Mouse (Mus musculus) heart, adult 2 months (tissue): ENCODE measurements at regions not wholly inside any gene's neighbourhood (a gene's known extent, or its start where the extent isn't known, plus 50 kb on each side); places are given as distances from the start of the nearest gene placed in this dataset.

Source experiments
- CTCF ChIP-seq: fragments of 200-600 bp; IDR thresholded peaks from 2 replicates; pipeline ENCODE4 v1.8.1; 2022; ENCODE audit warnings: antibody characterized with exemption, mild to moderate bottlenecking, moderate library complexity
- POLR2A ChIP-seq: fragments of 200-500 bp; IDR thresholded peaks from 2 replicates; pipeline ENCODE4 v1.6.1; 2011; ENCODE audit warnings: mild to moderate bottlenecking, low read depth, low read length, control low read depth; ENCODE audit not compliant: insufficient read depth

DNA sequence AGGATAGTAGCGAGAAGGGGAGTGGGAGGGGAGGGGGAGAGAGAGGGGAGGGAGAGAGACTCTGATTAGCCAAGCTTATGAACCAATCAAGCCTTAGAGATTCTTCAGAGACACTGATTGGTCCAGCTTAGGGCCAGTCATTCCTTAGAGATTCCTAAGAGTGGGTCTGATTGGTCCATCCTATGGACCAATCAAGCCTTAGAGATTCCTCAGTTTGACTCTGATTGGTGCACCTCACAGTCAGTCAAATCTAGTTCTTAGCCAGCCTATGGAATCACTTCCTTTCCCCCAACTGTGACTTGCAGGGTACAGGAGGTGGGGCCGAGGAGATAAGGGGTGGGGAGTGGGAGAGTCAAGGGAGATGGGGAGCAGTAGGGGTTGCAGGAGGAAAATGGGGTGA lies 152.8 kb downstream of the Suds3 start:
- no peak for TF ChIP-seq CTCF
- no peak for TF ChIP-seq POLR2A
